Mouse (Mus musculus): ENCODE results near the gene Trip12.

The Trip12 gene

GRCm38 (mm10) chr1:84840018-84840664, at the start of gene Trip12:
TSS of gene Trip12 (minus strand) at chr1:84840516.
- no peak for DNase-seq

- no peak for DNase-seq
These were observed 49.7 kb upstream of the Trip12 start for GRCm38 (mm10) chr1:84890005-84890393.

GRCm38 (mm10) chr1:84889330-84890004, 49.2 kb upstream of the Trip12 start:
- DNase-seq = no peak

- peak; percentile 6 to 11 for DNase-seq
These were observed 45.6 kb upstream of the Trip12 start for GRCm38 (mm10) chr1:84885921-84886320.

DNA sequence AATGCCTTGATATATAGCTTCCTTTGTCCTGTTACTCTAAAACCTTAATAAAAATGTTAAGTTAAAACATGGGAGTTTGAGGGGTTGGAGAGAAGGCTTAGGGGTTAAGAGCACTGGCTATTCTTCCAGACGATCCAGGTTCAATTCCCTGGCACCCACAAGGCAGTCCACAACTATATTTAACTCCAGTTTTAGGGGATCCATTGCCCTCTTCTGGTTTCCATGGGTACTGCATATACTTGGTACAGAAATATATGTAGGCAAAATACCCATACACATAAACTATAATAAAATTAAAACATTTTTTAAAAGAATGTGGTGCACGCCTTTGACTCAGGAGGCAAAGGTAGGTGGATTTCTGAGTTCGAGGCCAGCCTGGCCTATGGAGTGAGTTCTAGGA, 44.9 kb upstream of the Trip12 start:
- no peak for DNase-seq

- DNase-seq = no peak
These were observed 43.6 kb upstream of the Trip12 start for GRCm38 (mm10) chr1:84883889-84884288.

GRCm38 (mm10) chr1:84882937-84883336, 42.6 kb upstream of the Trip12 start:
- no peak for DNase-seq

DNA sequence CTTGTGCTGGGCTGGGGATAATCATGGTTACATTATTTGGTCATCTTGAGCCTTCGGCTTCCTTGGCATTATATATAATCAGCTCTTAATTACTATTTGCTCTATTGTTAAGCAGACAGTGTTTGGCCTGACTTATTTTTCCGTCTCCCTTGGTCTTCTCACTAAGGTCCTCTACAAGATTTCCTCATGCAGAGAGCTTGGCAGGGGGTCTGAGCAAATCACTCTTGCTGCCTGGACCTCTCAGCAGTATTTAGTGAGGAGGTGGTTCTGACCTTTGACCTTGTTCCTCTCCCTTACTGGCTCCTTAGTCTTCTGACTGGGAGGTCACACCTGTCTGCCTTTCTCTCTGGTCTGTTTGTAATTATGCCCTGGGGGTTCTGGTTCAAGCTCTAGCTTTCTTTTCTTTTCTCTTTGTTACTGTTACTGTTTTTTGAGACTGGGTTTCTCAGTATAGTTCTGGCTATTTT, 41.8 kb upstream of the Trip12 start:
- DNase-seq = no peak

GRCm38 (mm10) chr1:84881248-84882065, 41.1 kb upstream of the Trip12 start:
- DNase-seq = no peak

DNA sequence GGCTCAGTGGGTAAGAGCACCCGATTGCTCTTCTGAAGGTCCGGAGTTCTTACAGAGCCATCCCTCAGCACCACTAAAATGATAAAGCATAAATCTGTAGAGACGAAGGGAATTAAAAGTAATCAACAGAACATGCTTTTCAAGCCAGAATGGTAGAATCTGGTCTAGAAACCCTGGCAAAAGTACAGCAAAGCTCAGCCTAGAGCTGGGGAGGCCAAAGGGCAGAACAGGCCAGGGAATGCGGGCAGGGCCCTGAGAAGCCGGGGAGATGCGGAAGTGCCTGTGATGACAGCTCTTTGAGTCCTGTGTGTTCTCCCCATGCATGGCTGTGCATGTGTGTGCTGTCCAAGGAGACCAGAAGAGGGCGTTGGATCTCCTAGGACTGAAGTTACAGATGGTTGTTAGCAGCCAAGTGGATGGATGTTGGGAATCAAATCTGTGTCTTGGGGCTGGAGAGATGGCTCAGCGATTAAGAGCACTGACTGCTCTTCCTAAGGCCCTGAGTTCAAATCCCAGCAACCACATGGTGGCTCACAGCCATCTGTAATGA, 39.3 kb upstream of the Trip12 start:
- DNase-seq = no peak

DNA sequence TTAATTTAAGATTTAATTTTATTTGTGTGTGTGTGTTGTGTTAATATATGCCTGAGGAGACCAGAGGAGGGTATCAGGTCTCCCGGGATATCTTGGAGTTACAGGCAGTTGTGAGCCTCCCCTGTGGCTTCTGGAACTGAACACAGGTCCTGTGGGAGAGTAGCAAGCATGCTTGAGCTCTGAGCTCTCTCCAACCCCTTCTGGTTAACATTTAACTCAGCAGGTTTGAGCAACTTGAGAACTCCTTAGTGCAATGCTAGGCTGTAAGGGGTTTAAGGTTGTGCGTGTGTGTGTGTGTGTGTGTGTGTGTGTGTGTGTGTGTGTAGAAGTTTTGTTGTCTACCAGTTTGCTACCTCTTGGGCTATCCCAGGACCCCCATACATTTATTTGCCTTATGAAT, 37.3 kb upstream of the Trip12 start:
- DNase-seq = no peak

DNA sequence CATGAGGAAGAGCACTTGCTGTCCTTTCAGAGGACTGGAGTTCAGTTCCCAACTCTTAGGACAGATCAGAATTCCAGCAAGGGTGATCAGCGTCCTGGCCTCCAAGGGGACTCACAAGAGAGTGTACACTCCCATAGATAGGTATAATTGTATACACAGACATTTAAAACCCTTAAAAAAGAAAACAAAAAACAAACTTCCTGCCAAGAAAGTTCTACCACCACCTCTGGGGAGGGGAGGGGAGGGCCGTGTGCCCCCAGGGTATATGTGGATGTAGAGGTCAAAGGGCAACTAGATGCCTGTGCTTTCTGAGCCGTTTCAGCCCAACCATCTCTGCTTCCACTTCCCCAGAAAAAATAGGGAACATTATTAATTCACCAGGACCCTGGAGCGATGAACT, 32.6 kb upstream of the Trip12 start:
- DNase-seq = no peak

GRCm38 (mm10) chr1:84872105-84872504, 31.8 kb upstream of the Trip12 start:
- no peak for DNase-seq

DNA sequence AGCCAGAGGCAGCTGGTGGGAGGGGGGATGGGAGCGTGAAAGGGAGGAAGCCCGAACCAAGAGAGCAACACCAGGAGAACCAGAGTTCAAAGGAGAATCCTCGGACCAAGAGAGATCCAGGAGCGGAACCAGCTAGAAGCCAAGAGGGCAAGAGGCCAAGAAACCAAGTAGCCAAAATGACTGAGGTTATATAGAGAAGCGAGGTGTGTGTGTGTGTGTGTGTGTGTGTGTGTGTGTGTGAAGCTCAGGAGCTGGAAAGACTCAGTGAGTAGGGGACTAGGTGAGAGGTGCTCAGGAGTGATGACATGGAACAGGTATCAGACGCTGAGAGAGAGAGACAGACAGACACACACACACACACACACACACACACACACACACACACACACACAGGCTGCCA, 30.8 kb upstream of the Trip12 start:
- DNase-seq = no peak

DNA sequence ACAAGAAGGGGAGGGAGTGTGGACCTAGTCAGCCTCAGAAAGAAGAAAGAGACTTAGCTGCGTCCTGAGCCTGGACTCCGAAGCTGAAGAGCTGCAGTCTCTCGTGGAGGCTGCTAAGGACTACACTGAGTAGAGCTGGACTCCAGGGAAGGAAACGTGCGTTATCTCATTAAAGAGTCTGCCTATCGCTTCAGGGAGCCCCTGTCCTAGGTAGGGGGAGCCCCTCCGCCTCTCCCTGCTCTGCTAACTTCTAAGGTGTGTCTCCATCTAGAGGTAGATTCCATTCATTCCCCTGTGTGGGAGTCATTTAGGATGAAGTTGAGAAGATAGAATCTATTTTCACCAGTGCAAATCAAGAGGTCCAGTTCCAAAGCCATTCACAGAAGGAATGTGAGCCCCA, 29.2 kb upstream of the Trip12 start:
- no peak for DNase-seq

GRCm38 (mm10) chr1:84868841-84869240, 28.5 kb upstream of the Trip12 start:
- no peak for DNase-seq

DNA sequence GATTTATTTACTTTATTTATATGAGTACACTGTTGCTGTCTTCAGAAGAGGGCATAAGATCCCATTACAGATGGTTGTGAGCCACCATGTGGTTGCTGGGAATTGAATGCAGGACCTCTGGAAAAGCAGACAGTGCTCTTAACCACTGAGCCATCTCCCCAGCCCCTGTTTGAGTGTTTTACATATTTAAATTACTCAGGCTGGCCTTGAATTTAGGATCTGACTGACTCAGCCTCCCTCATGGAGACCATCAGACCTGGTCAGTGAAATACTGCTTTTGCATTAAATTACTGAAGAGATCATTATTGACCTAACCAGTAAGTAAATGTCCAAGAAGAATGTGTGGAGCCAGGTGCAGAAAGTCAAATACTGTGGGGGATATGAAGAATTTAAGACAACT, 28.0 kb upstream of the Trip12 start:
- no peak for DNase-seq

DNA sequence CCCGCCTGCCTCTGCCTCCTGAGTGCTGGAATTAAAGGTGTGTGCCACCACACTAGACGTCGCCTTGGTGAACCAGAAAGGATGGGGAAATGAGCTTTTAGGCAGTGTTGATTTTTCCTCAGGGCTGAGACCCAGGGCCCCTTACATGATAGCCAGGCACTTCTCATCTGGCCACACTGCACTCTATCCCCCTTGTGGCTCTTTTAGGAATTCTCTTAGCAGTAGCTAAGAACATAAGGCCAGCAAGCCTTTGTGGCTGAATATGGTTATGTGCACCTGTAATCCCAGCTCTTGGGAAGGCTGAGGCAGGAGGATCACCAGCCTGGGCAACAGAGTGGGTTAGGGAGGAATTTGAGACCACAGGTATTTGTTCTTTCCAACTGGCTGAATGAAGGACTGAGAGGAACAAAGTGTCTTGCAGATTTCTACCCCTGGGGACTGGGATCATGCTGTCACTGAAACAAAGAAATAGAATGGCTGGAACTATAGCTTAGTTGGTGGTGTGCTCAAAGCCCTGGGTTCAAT, 26.5 kb upstream of the Trip12 start:
- DNase-seq = no peak

DNA sequence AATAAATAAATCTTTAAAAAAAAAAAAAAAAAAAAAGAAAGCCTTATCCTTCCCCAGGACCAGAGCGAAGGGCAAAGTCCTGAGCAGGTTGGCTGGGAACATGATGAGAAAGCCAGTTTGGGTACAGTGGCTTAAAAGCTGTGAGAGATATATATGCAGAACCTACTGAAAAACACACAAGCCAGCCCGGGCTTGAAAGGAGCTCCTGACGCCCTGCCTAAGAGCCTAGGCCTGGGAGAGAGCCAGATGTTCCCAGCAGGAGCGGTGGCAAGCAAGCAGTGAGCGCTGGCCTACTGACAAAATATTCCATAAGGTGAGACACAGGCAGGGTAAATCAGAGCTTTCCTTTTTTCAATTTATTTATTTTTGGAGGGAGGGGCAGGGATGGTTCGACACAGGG, 25.9 kb upstream of the Trip12 start:
- DNase-seq = no peak

DNA sequence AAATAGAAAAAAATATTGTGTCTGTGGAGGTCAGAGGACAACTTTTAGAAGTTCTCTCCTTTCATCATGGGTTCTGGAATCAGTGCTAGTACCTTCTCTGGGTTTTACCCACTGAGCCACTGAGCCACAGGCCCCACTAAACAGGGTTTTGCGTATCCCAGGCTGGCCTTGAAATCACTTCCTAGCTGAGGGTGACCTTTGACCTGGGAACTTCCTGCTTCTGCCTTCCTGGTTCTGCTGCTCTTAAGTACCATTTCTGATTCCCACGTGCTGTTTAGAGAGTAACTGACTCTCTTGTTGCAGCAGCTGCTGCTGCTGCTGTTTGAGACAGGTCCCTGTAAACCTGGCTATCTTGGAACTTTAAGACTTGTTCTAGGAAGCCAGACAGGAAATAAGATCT, 24.3 kb upstream of the Trip12 start:
- DNase-seq = no peak

DNA sequence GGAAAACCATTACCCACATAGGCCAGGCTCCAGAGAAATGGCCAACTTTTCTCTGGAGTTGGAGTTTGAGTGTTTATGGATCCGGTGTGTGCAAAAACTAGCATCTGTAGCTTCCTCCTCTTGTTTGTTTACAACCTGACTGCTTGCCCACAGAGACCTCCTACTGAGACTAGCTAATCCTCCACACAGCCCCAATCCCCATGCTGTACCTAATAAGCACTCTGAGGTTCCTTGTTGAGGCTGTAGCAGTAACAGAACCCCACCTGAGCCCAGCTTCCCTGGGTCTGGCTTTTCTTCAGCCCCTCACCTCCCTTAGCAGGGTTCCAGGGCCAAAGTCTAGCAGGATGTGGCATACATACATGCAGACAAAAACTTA, 20.9 kb upstream of the Trip12 start:
- DNase-seq = no peak

DNA sequence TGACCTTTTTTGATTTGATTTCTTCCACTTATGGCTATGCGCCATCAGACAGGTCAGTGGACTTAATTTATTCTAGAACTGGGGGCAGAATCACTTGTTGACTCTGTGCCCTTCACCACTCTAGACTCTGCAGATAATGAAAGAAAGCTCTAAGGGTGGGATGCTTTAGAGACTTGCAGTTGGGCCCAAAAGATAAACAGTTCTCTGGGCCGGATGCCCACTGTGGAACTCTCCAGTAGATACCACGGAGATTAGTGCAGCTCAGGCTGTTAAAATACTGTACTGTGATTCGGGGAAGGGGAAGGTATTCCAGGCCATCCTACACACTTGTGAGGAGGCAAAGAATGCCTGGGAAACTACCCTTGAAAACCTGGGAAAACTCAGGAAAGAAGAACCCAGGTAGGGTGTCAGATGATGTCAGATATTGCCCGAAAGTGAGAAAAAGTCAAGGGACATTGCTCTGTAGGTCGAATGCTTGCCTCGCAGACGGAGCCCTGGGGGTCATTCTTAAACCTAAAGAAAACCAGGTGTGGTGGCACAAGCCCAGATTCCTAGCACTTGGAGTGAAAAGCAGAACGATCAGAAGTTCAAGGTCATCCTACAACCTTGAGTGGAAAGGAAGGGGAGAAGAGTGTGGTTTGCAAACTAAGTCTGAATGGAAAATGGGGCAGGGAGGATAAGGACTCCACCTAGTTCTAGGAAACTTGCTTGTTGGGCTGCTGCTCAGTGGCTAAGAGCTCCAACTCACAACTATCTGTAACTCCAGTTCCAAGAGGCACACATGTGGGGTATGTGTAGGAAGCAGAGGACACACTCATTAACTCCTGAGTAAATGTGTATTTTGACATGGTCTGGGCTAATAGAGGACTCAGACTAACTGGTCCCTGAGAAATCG, 20.3 kb upstream of the Trip12 start:
- no peak for DNase-seq

All from thymus, postnatal 36 days (tissue).